Mouse (Mus musculus): Measurements from ENCODE around the gene Pkd2l1. TPM values are rescaled to one million over a fixed set of nuclear protein-coding genes. Genes with fewer than 3 reads are reported as not detected.

Gene Pkd2l1
- polyA plus RNA-seq (2016; fragmentation: Nextera tagmentation; extraction: Ambion mirVana): not detected in 2 replicates

- H3K27ac ChIP-seq: no peak within 1 kb of the TSS
- 64% methylated on average over 3 of the region's 3 CpGs for whole genome bisulfite sequencing
Measured at GRCm38 (mm10) chr19:44192342-44192741, at the start of gene Pkd2l1. Gene Pkd2l1 (minus strand): TSS chr19:44192442.

GRCm38 (mm10) chr19:44238906-44239305 is 46.7 kb upstream of the Pkd2l1 start:
- no peak for DNase-seq (ENCODE audit: low spot score)
- WGBS: 89% methylated on average over 2 of the region's 2 CpGs
- H3K4me1 ChIP-seq: peaks cover 7% of the 10 kb centered on the region
- H3K27me3 ChIP-seq (ENCODE audit: low read depth, poor library complexity, severe bottlenecking): no peaks in the 10 kb centered on the region
- no peak overlapping the region for H3K27ac ChIP-seq
- no peak overlapping the region for H3K4me3 ChIP-seq
- H3K36me3 ChIP-seq: no peaks in the 10 kb centered on the region
- no peaks in the 10 kb centered on the region for H3K9me3 ChIP-seq (replicated peaks)

More at GRCm38 (mm10) chr19:44192342-44192741, at the start of gene Pkd2l1:
- Histone ChIP-seq H3K4me3 (no peak within 1 kb of the TSS), H3K9me3 (replicated peaks) (no peaks in the 10 kb centered on the region), H3K36me3 (no peaks in the 10 kb centered on the region), H3K27me3 (ENCODE audit: low read depth, poor library complexity, severe bottlenecking) (no peaks in the 10 kb centered on the region), H3K4me1 (no peaks in the 10 kb centered on the region)
- DNase-seq (ENCODE audit: low spot score): no peak

DNA sequence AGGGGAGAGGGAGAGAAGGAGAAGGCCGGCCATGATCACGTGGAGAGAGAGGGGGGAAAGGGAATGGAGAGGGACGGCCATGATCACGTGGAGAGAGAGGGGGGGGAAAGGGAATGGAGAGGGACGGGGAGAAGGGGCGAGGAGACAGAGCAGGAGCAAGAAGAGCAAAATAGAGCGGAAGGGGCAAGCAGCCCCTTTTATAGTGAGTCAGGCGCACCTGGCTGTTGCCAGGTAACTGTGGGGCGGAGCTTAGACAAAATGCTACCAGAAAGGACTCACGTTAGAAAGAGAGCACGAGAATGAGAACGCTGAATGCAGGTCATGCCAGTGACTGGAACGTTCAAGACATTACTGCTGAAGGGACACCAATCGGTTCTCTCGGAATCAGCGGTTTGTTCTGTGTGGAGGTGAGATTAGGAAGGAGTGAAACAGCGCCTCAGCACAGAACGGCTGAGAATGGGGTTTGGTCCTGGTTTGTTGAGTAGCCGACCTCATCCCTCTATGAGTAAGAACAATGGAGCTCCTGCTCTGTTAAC is 45.3 kb upstream of the Pkd2l1 start:
- DNase-seq (ENCODE audit: low spot score): no peak
- Histone ChIP-seq H3K9me3 (replicated peaks) (no peaks in the 10 kb centered on the region), H3K36me3 (no peaks in the 10 kb centered on the region), H3K27me3 (ENCODE audit: low read depth, poor library complexity, severe bottlenecking) (no peaks in the 10 kb centered on the region), H3K27ac (no peak overlapping the region), H3K4me3 (peak overlapping the region; percentile 27), H3K4me1 (peaks cover 7% of the 10 kb centered on the region)
- 16% methylated on average over 19 of the region's 19 CpGs for WGBS

DNA sequence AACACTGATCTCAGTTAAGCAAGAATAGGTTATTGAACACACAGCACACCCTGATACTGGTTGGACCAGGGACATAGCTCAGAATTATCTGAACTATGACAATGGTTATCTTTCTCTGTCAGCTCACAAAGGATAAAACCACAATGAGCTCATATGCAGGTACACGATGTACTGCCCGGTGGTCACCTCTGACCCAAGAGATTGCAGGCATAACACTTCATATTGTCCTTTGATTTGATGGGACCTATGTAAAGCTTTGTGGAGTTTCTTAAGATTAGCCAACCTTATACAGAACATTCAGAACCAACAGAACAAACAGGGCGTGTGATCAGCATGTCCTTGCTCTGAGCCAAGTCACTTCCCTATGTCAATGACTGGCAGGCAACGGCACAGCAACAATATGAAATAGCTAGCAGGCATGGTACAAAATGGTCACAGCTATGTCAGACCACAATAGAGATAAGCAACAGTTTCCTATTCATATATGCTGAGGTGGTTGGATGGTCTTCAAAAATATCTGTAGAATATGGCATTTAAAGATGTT is 39.4 kb upstream of the Pkd2l1 start:
- H3K36me3 ChIP-seq: no peaks in the 10 kb centered on the region
- H3K27me3 ChIP-seq (ENCODE audit: low read depth, poor library complexity, severe bottlenecking): no peaks in the 10 kb centered on the region
- no peak overlapping the region for H3K27ac ChIP-seq
- no peaks in the 10 kb centered on the region for H3K9me3 ChIP-seq (replicated peaks)
- H3K4me1 ChIP-seq: no peaks in the 10 kb centered on the region
- 90% methylated on average over 4 of the region's 4 CpGs for WGBS
- H3K4me3 ChIP-seq: no peak overlapping the region
- no peak for DNase-seq (ENCODE audit: low spot score)

DNA sequence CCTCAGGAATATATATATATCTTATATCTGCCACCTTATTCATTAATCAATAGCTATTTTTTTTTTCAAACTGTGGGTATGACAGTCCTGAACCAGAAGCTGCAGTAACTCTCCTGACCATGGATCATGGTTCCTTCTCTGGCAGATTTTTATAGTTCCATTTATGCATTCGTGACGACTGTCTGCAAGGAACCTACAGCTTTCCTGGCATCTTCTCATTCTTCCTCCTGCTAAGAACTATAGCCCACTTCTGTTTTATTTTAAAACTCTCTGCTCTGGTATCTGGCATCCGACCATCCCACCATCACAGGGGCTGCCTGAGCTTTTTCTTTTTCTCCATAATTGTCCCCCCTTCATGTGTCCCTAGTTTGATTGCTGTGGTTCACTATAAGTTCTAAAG is 38.0 kb upstream of the Pkd2l1 start:
- Histone ChIP-seq H3K4me1 (no peaks in the 10 kb centered on the region), H3K27me3 (ENCODE audit: low read depth, poor library complexity, severe bottlenecking) (no peaks in the 10 kb centered on the region), H3K9me3 (replicated peaks) (no peaks in the 10 kb centered on the region), H3K27ac (no peak overlapping the region), H3K4me3 (no peak overlapping the region), H3K36me3 (no peaks in the 10 kb centered on the region)
- no peak for DNase-seq (ENCODE audit: low spot score)
- 91% methylated on average over 3 of the region's 3 CpGs for WGBS

DNA sequence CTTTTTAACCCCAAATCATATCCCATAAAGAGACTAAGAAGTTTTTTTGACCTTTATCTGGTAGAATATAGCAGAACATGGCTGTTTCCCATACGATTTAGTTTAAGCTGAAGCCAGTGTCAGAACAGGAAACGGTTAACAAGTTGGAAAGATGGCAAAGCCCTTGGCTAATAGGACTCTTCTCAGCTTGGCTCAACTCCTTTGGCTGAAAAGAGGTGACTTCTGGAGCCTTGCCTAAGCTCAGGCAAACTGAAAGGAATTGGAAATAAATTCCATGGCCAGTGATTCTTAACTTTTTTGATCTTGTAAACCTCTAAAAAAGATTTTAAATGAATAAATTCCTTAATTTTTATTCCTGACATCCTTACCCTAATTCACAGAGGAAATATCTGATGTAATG is 37.5 kb upstream of the Pkd2l1 start:
- Histone ChIP-seq H3K9me3 (replicated peaks) (no peaks in the 10 kb centered on the region), H3K4me1 (no peaks in the 10 kb centered on the region), H3K36me3 (no peaks in the 10 kb centered on the region), H3K27ac (no peak overlapping the region), H3K27me3 (ENCODE audit: low read depth, poor library complexity, severe bottlenecking) (no peaks in the 10 kb centered on the region), H3K4me3 (no peak overlapping the region)
- WGBS: 71% methylated on average over 2 of the region's 2 CpGs
- no peak for DNase-seq (ENCODE audit: low spot score)

- DNase-seq (ENCODE audit: low spot score): no peak
- WGBS: 93% methylated on average over 5 of the region's 5 CpGs
- no peaks in the 10 kb centered on the region for H3K4me1 ChIP-seq
Measured at GRCm38 (mm10) chr19:44225728-44226127, 33.5 kb upstream of the Pkd2l1 start.

GRCm38 (mm10) chr19:44217958-44218525 is 25.8 kb upstream of the Pkd2l1 start:
- Histone ChIP-seq H3K4me1 (no peaks in the 10 kb centered on the region), H3K4me3 (no peak overlapping the region), H3K27me3 (ENCODE audit: low read depth, poor library complexity, severe bottlenecking) (no peaks in the 10 kb centered on the region), H3K9me3 (replicated peaks) (no peaks in the 10 kb centered on the region), H3K27ac (no peak overlapping the region), H3K36me3 (no peaks in the 10 kb centered on the region)
- DNase-seq (ENCODE audit: low spot score): no peak
- WGBS: 75% methylated on average over 3 of the region's 3 CpGs

More at GRCm38 (mm10) chr19:44225728-44226127, 33.5 kb upstream of the Pkd2l1 start:
- Histone ChIP-seq H3K27me3 (ENCODE audit: low read depth, poor library complexity, severe bottlenecking) (no peaks in the 10 kb centered on the region), H3K36me3 (no peaks in the 10 kb centered on the region), H3K27ac (no peak overlapping the region), H3K9me3 (replicated peaks) (no peaks in the 10 kb centered on the region), H3K4me3 (no peak overlapping the region)

DNA sequence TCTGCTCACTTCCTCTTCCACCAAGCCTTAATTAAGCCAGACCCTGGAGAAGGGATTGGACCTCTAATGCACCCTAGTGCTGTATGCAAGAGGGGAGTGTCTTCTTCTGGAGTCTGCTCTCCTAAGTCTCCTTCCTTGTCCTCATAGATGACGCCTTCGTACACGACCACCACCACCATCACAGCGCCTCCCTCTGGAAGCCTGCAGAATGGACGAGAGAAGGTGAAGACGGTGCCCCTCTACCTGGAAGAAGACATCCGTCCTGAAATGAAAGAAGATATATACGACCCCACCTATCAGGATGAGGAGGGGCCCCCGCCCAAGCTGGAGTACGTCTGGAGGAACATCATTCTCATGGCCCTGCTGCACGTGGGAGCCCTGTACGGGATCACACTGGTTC is 23.0 kb upstream of the Pkd2l1 start:
- H3K27ac ChIP-seq: no peak overlapping the region
- no peak overlapping the region for H3K4me3 ChIP-seq
- H3K4me1 ChIP-seq: no peaks in the 10 kb centered on the region
- H3K27me3 ChIP-seq (ENCODE audit: low read depth, poor library complexity, severe bottlenecking): no peaks in the 10 kb centered on the region
- no peaks in the 10 kb centered on the region for H3K36me3 ChIP-seq
- DNase-seq (ENCODE audit: low spot score): no peak
- 72% methylated on average over 12 of the region's 12 CpGs for WGBS
- H3K9me3 ChIP-seq (replicated peaks): no peaks in the 10 kb centered on the region

DNA sequence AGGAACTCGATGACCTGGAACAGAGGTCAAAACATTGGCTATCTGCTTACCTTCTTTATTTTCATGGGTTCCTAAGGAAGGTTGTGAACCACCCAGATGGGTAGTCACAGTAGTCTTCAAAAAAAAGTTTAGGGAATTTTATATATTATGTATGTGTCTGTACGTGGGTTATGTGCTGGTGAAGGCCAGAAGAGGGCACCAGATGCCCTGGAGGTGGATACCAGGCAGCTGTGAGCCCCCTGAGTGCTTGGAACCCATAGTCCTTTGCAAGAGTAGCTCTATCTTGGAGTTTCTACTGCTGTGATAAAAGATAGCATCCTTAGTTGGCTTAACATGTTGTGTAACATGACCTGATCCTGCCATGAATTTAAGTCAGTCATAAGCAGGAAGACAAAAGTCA is 14.8 kb upstream of the Pkd2l1 start:
- Histone ChIP-seq H3K4me3 (no peak overlapping the region), H3K9me3 (replicated peaks) (no peaks in the 10 kb centered on the region), H3K27me3 (ENCODE audit: low read depth, poor library complexity, severe bottlenecking) (no peaks in the 10 kb centered on the region), H3K27ac (no peak overlapping the region), H3K4me1 (no peaks in the 10 kb centered on the region), H3K36me3 (no peaks in the 10 kb centered on the region)
- WGBS: 57% methylated on average over 2 of the region's 2 CpGs
- no peak for DNase-seq (ENCODE audit: low spot score)

DNA sequence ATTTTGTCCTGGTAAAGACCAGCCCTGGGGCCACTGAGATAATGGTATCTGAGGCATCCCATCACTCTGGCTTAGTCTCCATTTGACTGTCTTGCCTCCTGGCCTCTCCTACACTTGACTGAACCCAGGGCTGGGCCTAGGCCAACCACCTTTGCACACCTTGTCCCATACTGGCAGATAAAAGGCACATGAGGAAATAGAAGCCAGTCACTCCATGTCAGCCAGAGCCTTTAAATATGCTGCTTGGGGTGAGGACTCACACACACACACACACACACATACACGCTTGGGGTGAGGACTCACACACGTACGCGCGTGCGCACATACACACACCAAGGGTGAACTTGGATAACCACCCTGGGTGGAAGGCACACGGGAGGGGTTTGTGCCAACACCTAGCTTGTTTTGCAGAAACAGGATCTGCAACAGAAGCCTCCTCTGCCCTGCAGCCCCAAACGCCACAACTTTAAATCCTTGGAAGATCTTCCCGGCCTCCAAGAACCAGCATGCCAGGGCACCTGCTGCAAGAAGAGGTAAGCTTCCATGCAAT is 10.8 kb upstream of the Pkd2l1 start, which contains the start of gene Scd3:
Gene Scd3 (plus strand): TSS at position 255 of the 550 bp plus-strand sequence.
- Histone ChIP-seq H3K27me3 (ENCODE audit: low read depth, poor library complexity, severe bottlenecking) (no peaks in the 10 kb centered on the region), H3K9me3 (replicated peaks) (no peaks in the 10 kb centered on the region), H3K27ac (no peak within 1 kb of the TSS), H3K4me1 (no peaks in the 10 kb centered on the region), H3K4me3 (no peak within 1 kb of the TSS), H3K36me3 (no peaks in the 10 kb centered on the region)
- no peak for DNase-seq (ENCODE audit: low spot score)
- 95% methylated on average over 9 of the region's 9 CpGs for WGBS

- Histone ChIP-seq H3K9me3 (replicated peaks) (no peaks in the 10 kb centered on the region), H3K27me3 (ENCODE audit: low read depth, poor library complexity, severe bottlenecking) (no peaks in the 10 kb centered on the region), H3K4me1 (no peaks in the 10 kb centered on the region), H3K27ac (no peak overlapping the region), H3K36me3 (no peaks in the 10 kb centered on the region), H3K4me3 (no peak overlapping the region)
- peak; percentile 42 for DNase-seq (ENCODE audit: low spot score)
- 76% methylated on average over 2 of the region's 2 CpGs for WGBS
Measured at GRCm38 (mm10) chr19:44198964-44199363, 6.7 kb upstream of the Pkd2l1 start.

GRCm38 (mm10) chr19:44198494-44198893 is 6.3 kb upstream of the Pkd2l1 start:
- WGBS: 91% methylated on average over 6 of the region's 6 CpGs

More at GRCm38 (mm10) chr19:44198494-44198893, 6.3 kb upstream of the Pkd2l1 start:
- H3K9me3 ChIP-seq (replicated peaks): no peaks in the 10 kb centered on the region
- no peaks in the 10 kb centered on the region for H3K27me3 ChIP-seq (ENCODE audit: low read depth, poor library complexity, severe bottlenecking)
- H3K4me1 ChIP-seq: no peaks in the 10 kb centered on the region
- H3K36me3 ChIP-seq: no peaks in the 10 kb centered on the region
- no peak for DNase-seq (ENCODE audit: low spot score)
- no peak overlapping the region for H3K4me3 ChIP-seq
- H3K27ac ChIP-seq: no peak overlapping the region
